ENCODE assay signal across 17 mouse cellular contexts in genomic region chr17:85279720-85280119, GRCm38 (mm10).
DNase-seq lines count a peak whose midpoint lies in the region; ATAC-seq and TF ChIP-seq lines count a peak whose summit lies in the region.
"Had no signal": no experiment of that assay in that cellular context is flagged by ENCODE, and none has a peak within 500 bp of the region (broad histone marks: within the 10 kb centered on the region; RNA-seq: fewer than 3 reads in every experiment).

No protein-coding gene starts in this region.

- H3K27ac ChIP-seq in forebrain, postnatal 0 days (ENCODE audit: low read depth, low read length) = no peak overlapping the region
- H3K27ac ChIP-seq in forebrain, embryonic 12.5 days = no peak overlapping the region
- H3K27ac ChIP-seq: embryonic facial prominence, embryonic 10.5 days; embryonic facial prominence, embryonic 12.5 days; forebrain, embryonic 15.5 days had no signal

- intact Hi-C loops in heart, postnatal 14 days (cut with DNase I) = no loop called here

- peak; percentile 30 for DNase-seq in forebrain, postnatal 0 days
- DNase-seq in heart, adult 11 months = peak; percentile 67
- DNase-seq in heart, postnatal 14 days = no peak
- peak; percentile 35 for DNase-seq in brain, adult 2 months (ENCODE audit: low read depth, low spot score)
- no peak for DNase-seq in ovary, postnatal 10 days (ENCODE audit: low spot score)
- DNase-seq: adrenal gland, adult 2 months; adrenal gland, postnatal 10 days; adrenal gland, postnatal 25 days; cerebellum, adult 11-12 months; cerebellum, adult 2 months; cerebellum, adult 9-10 months; cerebellum, postnatal 10 days; cerebellum, postnatal 25 days had no signal

- no peaks in the 10 kb centered on the region for H3K4me1 ChIP-seq in forebrain, postnatal 0 days (ENCODE audit: insufficient read depth)
- no peaks in the 10 kb centered on the region for H3K4me1 ChIP-seq in forebrain, embryonic 12.5 days
- H3K4me1 ChIP-seq: embryonic facial prominence, embryonic 10.5 days; embryonic facial prominence, embryonic 12.5 days; forebrain, embryonic 15.5 days had no signal

- no peaks in the 10 kb centered on the region for H3K27me3 ChIP-seq in forebrain, postnatal 0 days (ENCODE audit: insufficient read depth, low read length)
- no peaks in the 10 kb centered on the region for H3K27me3 ChIP-seq in forebrain, embryonic 12.5 days
- H3K27me3 ChIP-seq: embryonic facial prominence, embryonic 12.5 days; forebrain, embryonic 15.5 days had no signal

- no peaks in the 10 kb centered on the region for H3K36me3 ChIP-seq in forebrain, postnatal 0 days (ENCODE audit: insufficient read depth)
- H3K36me3 ChIP-seq in forebrain, embryonic 12.5 days (replicated peaks) = no peaks in the 10 kb centered on the region
- H3K36me3 ChIP-seq: embryonic facial prominence, embryonic 10.5 days; embryonic facial prominence, embryonic 12.5 days; forebrain, embryonic 15.5 days had no signal

- no peak overlapping the region for H3K4me2 ChIP-seq in forebrain, postnatal 0 days (ENCODE audit: low read depth)
- H3K4me2 ChIP-seq in forebrain, embryonic 12.5 days = no peak overlapping the region
- H3K4me2 ChIP-seq: embryonic facial prominence, embryonic 12.5 days; forebrain, embryonic 15.5 days had no signal

- 64% methylated on average over 7 of the region's 7 CpGs for WGBS in forebrain, postnatal 0 days
- 92% methylated on average over 7 of the region's 7 CpGs for WGBS in forebrain, embryonic 12.5 days

- no peaks in the 10 kb centered on the region for H3K9me3 ChIP-seq in forebrain, postnatal 0 days (ENCODE audit: low read length)
- H3K9me3 ChIP-seq in forebrain, embryonic 12.5 days = no peaks in the 10 kb centered on the region
- H3K9me3 ChIP-seq: embryonic facial prominence, embryonic 10.5 days; embryonic facial prominence, embryonic 12.5 days; forebrain, embryonic 15.5 days had no signal

- no peak overlapping the region for H3K4me3 ChIP-seq in forebrain, postnatal 0 days (ENCODE audit: low read depth, low read length)
- no peak overlapping the region for H3K4me3 ChIP-seq in forebrain, embryonic 12.5 days (replicated peaks)
- H3K4me3 ChIP-seq: embryonic facial prominence, embryonic 10.5 days; embryonic facial prominence, embryonic 12.5 days; forebrain, embryonic 15.5 days had no signal

- ATAC-seq in forebrain, postnatal 0 days = peak; percentile 51
- no peak for ATAC-seq in forebrain, embryonic 12.5 days (ENCODE audit: low FRiP score)
- ATAC-seq: forebrain, embryonic 15.5 days had no signal

- TF ChIP-seq CTCF in forebrain, postnatal 0 days (IDR thresholded peaks at IDR 0.05; ENCODE audit: low read depth) = no peak

- H3K9ac ChIP-seq in forebrain, postnatal 0 days = no peak overlapping the region
- H3K9ac ChIP-seq in forebrain, embryonic 12.5 days = no peak overlapping the region
- H3K9ac ChIP-seq: embryonic facial prominence, embryonic 12.5 days; forebrain, embryonic 15.5 days had no signal

Comparison
In these comparisons a context has a peak if more than half of its experiments do, and no peak if none do; other contexts are left out.
1. DNase-seq: peak in forebrain, postnatal 0 days (single experiment), heart, adult 11 months (single experiment) and brain, adult 2 months (single experiment); none in heart, postnatal 14 days (0 of 2) and ovary, postnatal 10 days (single experiment).